Mouse (Mus musculus) forebrain, postnatal 0 days (tissue): ENCODE results near the gene Abcc10. TPM values are rescaled to one million over a fixed set of nuclear protein-coding genes. Genes with fewer than 3 reads are reported as not detected.

Experiments
- ATAC-seq: fragments of 200-750 bp; cut with Nextera tagmentation; 2 replicates; pipeline ENCODE4 v1.8.0; 2017; ENCODE audit warnings: mild to moderate bottlenecking, moderate library complexity
- DNase-seq: peaks from one replicate; pipeline ENCODE4 v3.0.0-alpha.2; 2015
- H3K27ac ChIP-seq: fragments of 300-500 bp; sonication (generic); 2 replicates; pipeline ENCODE4 v1.5.1; 2014; ENCODE audit warnings: low read depth, mild to moderate bottlenecking, antibody characterized with exemption, low read length, moderate library complexity, mixed read lengths
- H3K27me3 ChIP-seq: fragments of 300-500 bp; sonication (generic); 2 replicates; pipeline ENCODE4 v1.6.1; 2014; ENCODE audit warnings: mild to moderate bottlenecking, low read length, mixed read lengths; ENCODE audit not compliant: insufficient read depth
- H3K36me3 ChIP-seq: fragments of 300-500 bp; sonication (generic); 2 replicates; pipeline ENCODE4 v1.6.1; 2014; ENCODE audit warnings: mild to moderate bottlenecking, moderate library complexity; ENCODE audit not compliant: insufficient read depth
- H3K4me1 ChIP-seq: fragments of 300-500 bp; sonication (generic); 2 replicates; pipeline ENCODE4 v1.6.1; 2014; ENCODE audit warnings: antibody characterized with exemption; ENCODE audit not compliant: insufficient read depth
- H3K4me2 ChIP-seq: fragments of 300-500 bp; sonication (generic); 2 replicates; pipeline ENCODE4 v1.6.1; 2014; ENCODE audit warnings: low read depth, mild to moderate bottlenecking, moderate library complexity
- H3K4me3 ChIP-seq: fragments of 300-500 bp; sonication (generic); 2 replicates; pipeline ENCODE4 v1.5.1; 2014; ENCODE audit warnings: low read depth, low read length, mixed read lengths
- H3K9ac ChIP-seq: fragments of 300-500 bp; sonication (generic); 2 replicates; pipeline ENCODE4 v1.6.1; 2014; ENCODE audit warnings: mild to moderate bottlenecking
- H3K9me3 ChIP-seq: fragments of 300-500 bp; sonication (generic); 2 replicates; pipeline ENCODE4 v1.6.1; 2016; ENCODE audit warnings: low read length
- CTCF ChIP-seq: sonication (generic); IDR thresholded peaks from 2 replicates; pipeline ENCODE4 v1.5.1; 2016; ENCODE audit warnings: antibody characterized with exemption, control low read depth, low read depth
- WGBS: fragments of 180-500 bp; shearing (Covaris S2); extraction: QIAGEN DNeasy Blood & Tissue Kit; methylation state at CpG from one replicate; pipeline ENCODE4 v1.1.7; 2014; 5-methylcytosine and 5-hydroxymethylcytosine counted together
- polyA plus RNA-seq: library from polyadenylated mRNA; unstranded; fragments of >200 nt; fragmentation: Nextera tagmentation; extraction: Ambion mirVana; gene quantifications from 2 replicates; pipeline ENCODE4 v1.2.1, GENCODE M21; 2015
- total RNA-seq: library from RNA; depleted of rRNA; stranded (reverse); fragments of >200 nt; gene quantifications from 2 replicates; pipeline ENCODE4 v1.2.3, GENCODE M21; 2014; rRNA removed

Gene Abcc10
- total RNA-seq (6.5 and 8.3 TPM in 2 replicates), polyA plus RNA-seq (3.7 and 5.0 TPM in 2 replicates)

DNA sequence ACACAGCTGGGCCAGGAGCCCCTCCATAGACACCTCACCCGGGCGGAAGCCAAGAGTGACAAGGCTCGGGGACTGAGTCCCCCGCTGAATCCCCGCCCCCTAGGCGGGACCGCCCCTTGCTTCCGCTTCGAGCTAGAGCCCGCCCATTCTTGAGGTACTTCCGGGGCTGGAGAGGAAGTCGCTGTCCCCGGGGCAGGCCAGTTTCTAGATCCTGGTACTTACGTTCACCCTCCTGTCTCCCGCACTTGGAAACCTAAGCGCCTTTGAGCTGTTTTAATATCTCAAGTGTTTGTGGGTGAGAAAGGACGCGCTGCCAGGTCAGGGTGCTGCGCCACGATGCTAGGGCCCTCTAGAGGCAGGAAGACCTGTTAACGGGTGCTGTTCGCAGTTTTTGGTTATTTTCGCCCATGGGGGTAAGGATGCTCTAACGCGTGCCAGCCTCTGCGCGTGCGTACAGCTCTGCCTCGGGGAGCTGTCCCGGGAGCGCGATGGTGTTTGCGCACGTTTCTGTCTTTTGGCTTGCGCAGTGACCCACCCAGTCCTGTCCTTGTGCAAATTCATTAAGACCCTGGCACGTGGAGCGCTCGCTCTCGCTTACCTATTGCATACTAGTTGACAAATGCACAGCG, at the start of gene Abcc10:
TSS of gene Abcc10 (minus strand) at position 447 of the 629 bp plus-strand sequence.
- 2% methylated on average over 40 of the region's 40 CpGs for WGBS
- TF ChIP-seq CTCF = peak; percentile 67
- DNase-seq = peak; percentile 97

DNA sequence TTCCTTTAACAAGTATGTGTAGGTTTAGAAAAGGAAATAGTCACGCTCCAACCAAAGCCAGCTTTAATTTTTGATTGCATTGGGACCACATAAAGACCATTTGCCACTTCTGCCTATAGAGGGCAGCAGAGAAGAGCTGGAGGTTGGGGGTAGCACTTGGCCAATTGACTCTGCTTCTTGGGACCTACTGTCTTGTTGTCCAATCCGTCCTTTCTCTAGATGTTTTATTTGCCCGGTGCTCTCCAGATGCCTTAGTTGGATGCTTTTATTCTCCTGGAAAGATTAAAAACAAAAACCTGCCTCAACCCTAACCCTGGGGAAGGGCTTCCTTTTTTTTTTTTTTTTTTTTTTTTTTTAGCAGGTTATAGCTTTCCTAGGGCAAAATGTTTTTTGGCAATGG, 43.6 kb upstream of the Abcc10 start:
- H3K4me1 ChIP-seq = no peaks in the 10 kb centered on the region
- H3K27ac ChIP-seq = no peak overlapping the region
- no peak overlapping the region for H3K4me3 ChIP-seq
- ATAC-seq = no peak
- H3K9me3 ChIP-seq = no peaks in the 10 kb centered on the region
- no peak overlapping the region for H3K9ac ChIP-seq
- no peaks in the 10 kb centered on the region for H3K27me3 ChIP-seq
- no peaks in the 10 kb centered on the region for H3K36me3 ChIP-seq
- WGBS = 74% methylated on average over 3 of the region's 3 CpGs
- no peak for DNase-seq
- no peak overlapping the region for H3K4me2 ChIP-seq
- no peak for TF ChIP-seq CTCF

More for the DNA sequence above, at the start of gene Abcc10:
- no peaks in the 10 kb centered on the region for H3K9me3 ChIP-seq
- H3K4me3 ChIP-seq = peak within 1 kb of the TSS; percentile 51
- no peaks in the 10 kb centered on the region for H3K36me3 ChIP-seq
- peak within 1 kb of the TSS; percentile 62 for H3K4me2 ChIP-seq
- H3K27ac ChIP-seq = peak within 1 kb of the TSS; percentile 91
- 0 out of 2 replicates have a peak, but pooled peaks cover 3% of the 10 kb centered on the region for H3K4me1 ChIP-seq
- H3K9ac ChIP-seq = peak within 1 kb of the TSS; percentile 56
- ATAC-seq = peak; percentile 98
- no peaks in the 10 kb centered on the region for H3K27me3 ChIP-seq

DNA sequence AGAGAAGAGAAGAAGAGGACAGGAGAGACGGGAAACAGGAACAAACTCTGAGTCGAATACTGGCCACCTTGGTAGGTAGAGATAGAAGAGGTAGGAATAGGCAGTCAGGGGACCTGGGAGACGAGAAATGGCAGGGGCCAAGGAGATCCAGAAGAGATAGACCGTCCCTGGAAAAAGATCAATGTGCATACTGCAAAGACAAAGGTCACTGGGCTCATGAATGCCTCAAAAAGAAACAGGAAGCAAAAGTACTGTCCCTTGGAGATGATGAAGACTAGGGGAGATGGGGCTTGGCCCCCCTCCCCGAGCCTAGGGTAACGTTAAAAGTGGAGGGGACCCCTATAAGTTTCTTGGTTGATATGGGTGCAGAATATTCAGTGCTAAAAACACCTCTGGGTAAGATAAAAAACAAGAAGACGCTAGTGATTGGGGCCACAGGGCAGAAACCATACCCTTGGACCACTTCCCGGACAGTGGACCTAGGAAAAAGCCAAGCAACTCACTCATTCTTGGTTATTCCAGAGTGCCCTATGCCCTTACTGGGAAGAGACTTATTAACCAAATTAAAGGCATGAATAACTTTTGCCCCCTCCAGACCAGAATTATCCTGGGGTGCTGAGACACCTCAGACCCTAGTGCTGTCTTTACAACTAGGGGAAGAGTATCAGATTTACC, 23.0 kb upstream of the Abcc10 start:
- WGBS = 89% methylated on average over 8 of the region's 8 CpGs
- no peak for TF ChIP-seq CTCF
- H3K27ac ChIP-seq = no peak overlapping the region
- no peaks in the 10 kb centered on the region for H3K9me3 ChIP-seq
- no peak overlapping the region for H3K9ac ChIP-seq
- no peaks in the 10 kb centered on the region for H3K36me3 ChIP-seq
- DNase-seq (no peak), ATAC-seq (no peak)
- H3K4me1 ChIP-seq = no peaks in the 10 kb centered on the region
- H3K27me3 ChIP-seq = no peaks in the 10 kb centered on the region
- H3K4me2 ChIP-seq = no peak overlapping the region
- no peak overlapping the region for H3K4me3 ChIP-seq

DNA sequence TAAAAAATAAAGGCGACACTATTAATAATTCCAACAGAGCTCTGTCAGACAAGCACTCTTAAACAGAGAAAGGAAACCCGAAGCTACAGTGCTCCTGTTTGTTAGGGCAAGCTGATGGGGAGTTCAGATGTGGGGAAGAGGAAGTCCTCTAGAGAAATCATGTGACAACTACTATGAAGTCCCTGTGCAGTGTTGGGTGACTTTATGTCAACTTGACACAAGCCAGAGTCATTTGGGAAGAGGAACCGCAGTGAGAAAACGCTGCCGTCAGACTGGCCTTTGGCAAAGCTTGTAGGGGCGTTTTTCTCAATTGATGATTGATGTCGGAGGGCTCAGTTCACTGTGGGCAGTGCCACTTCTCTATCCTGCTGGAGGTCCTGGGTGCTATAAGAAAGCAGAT, 13.1 kb upstream of the Abcc10 start:
- 86% methylated on average over 7 of the region's 7 CpGs for WGBS
- Histone ChIP-seq H3K36me3 (no peaks in the 10 kb centered on the region), H3K9me3 (0 out of 2 replicates have a peak, but pooled peaks cover 4% of the 10 kb centered on the region), H3K4me1 (no peaks in the 10 kb centered on the region), H3K27me3 (no peaks in the 10 kb centered on the region), H3K9ac (no peak overlapping the region), H3K4me2 (no peak overlapping the region), H3K27ac (no peak overlapping the region), H3K4me3 (no peak overlapping the region)
- DNase-seq (no peak), ATAC-seq (no peak)
- TF ChIP-seq CTCF = no peak

DNA sequence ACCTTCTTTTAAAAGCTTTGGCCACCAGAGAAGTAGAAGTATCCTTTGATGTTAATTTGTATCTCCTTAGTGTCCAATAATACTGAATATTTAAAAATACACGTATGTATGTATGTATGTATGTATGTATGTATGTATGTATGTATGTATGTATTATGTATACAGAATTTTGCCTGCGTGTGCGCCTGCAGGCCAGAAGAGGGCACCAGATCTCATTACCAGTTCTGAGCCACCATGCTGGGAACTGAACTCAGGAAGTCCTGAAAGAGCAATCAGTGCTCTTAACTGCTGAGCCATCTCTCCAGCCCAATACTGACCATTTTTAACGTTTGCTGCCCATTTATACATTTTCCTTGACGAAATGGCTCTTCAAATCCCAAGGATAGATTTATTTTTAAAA, 8.3 kb upstream of the Abcc10 start:
- Histone ChIP-seq H3K27me3 (no peaks in the 10 kb centered on the region), H3K9ac (no peak overlapping the region), H3K9me3 (no peaks in the 10 kb centered on the region), H3K36me3 (no peaks in the 10 kb centered on the region), H3K27ac (no peak overlapping the region), H3K4me1 (no peaks in the 10 kb centered on the region), H3K4me2 (no peak overlapping the region), H3K4me3 (no peak overlapping the region)
- no peak for ATAC-seq
- TF ChIP-seq CTCF = peak; percentile 57
- peak; percentile 37 for DNase-seq
- 24% methylated on average over 5 of the region's 5 CpGs for WGBS

DNA sequence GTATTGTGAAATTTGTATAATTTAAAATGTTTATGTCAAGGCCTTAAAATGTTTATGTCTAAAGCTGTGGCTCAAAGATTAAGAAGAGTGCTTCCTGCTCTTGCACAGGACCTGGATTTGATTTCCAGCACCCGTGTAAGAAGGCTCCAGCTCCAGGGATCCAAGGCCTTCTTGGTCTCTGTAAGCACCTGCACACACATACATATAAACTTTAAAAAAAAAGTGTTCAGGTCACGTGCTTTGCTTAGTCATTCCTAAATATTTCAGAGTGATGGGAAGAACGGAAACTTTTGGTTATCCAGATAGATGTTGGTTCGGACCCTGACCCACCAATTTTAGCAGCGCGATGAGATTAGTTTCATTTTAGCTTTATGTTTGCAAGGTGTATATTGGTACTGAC, 571 bp upstream of the Abcc10 start:
- no peak for TF ChIP-seq CTCF
- H3K27me3 ChIP-seq = no peaks in the 10 kb centered on the region
- no peaks in the 10 kb centered on the region for H3K9me3 ChIP-seq
- 0 out of 2 replicates have a peak overlapping the region, but pooled peaks have one; percentile 16 for H3K27ac ChIP-seq
- 0 out of 2 replicates have a peak, but pooled peaks cover 3% of the 10 kb centered on the region for H3K4me1 ChIP-seq
- ATAC-seq (no peak), DNase-seq (peak; percentile 6)
- H3K36me3 ChIP-seq = no peaks in the 10 kb centered on the region
- H3K4me3 ChIP-seq = peak overlapping the region; percentile 51; the same call in 1 of the 2 replicates
- 70% methylated on average over 6 of the region's 6 CpGs for WGBS
- H3K4me2 ChIP-seq = peak overlapping the region; percentile 62
- H3K9ac ChIP-seq = no peak overlapping the region

DNA sequence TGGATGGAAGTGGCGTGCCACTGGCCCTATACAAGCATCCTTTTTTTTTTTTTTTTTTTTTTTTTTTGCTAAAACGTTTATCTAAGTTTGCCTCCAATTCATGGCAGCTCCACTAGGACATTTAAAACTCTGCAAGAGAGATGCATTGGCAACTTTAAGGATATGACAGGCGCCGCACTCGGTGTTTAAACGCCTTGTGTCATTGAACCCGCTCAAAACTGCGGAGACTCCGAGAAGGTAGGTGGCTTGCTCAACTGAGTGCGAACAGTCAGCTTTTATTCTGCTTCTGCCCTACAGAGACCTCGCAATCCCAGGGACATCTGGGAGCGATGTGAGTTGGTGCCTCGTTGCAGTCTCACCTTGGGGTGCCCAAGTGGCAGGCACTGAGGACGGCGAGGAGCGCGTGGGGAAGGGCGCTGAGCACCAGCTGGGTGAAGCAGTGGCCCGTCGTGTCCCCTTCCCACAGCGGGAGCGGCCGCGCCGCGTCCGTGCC, 693 bp downstream of the Abcc10 start:
- Histone ChIP-seq H3K9ac (peak overlapping the region; percentile 56), H3K27ac (peak overlapping the region; percentile 91), H3K36me3 (no peaks in the 10 kb centered on the region; the same call in 1 of the 2 replicates), H3K4me1 (0 out of 2 replicates have a peak, but pooled peaks cover 3% of the 10 kb centered on the region), H3K4me2 (peak overlapping the region; percentile 62), H3K9me3 (no peaks in the 10 kb centered on the region), H3K4me3 (peak overlapping the region; percentile 51), H3K27me3 (no peaks in the 10 kb centered on the region)
- no peak for DNase-seq
- no peak; the same call in 1 of the 2 replicates for ATAC-seq
- 1% methylated on average over 25 of the region's 27 CpGs for WGBS
- TF ChIP-seq CTCF = no peak
